Mouse (Mus musculus) fibroblast of lung, adult 2 months (primary cell): ENCODE data around the gene Fbn1.

Source experiments
- DNase-seq: peaks from one replicate; pipeline ENCODE4 v3.0.0-alpha.2; 2011; ENCODE audit warnings: low read depth

Gene Fbn1

DNA sequence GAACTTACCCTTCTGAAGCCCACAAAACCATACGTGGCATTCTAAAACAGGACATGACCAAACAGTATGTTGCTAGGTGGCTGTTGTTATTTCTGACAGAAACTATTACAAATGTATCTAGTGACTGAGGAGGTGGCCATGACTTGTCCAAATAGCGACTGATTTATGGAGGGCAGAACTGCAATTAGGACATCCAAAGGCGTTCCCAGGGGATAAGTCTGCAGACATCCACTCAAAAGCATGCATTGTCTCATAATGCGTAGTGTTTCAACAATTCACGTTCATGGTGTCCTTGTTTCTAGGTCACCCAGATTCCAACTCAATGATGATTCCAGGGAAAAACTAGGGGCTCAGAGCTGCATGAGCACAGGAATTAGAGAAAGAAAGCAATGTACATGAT is 53.0 kb downstream of the Fbn1 start:
- no peak for DNase-seq

DNA sequence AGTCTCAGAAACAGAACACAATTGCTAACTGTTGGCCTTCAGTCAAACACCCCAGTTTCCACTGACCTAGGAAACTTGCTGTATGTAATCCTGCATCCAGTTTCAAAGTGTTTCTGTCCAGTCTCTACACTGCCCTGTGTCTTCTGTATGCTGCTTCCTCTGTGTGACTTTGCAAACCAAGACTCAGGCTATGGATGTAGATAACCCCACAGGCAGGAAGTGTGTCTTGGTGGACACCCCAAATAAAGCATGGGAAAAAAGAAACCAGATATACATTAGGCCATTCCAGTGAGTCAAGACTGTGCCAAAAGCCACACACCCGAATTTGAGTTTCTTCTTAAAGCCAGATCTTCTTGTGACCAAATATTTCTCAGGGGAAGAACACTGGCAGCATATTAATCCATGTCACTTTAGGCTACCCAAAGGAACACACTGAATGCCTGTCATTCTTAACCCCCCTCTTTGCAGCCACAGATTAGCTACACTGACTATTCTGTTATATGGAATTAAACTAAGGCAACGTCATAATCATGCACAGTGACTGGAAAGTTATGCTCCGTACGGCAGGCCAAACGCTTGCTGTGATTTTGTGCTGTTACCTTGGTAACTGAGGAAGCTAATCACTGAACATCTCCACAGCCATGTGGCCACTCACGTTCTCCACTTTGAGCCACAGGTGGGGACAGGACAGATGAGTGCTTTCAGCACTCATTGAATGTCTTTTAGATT is 55.3 kb downstream of the Fbn1 start:
- no peak for DNase-seq

DNA sequence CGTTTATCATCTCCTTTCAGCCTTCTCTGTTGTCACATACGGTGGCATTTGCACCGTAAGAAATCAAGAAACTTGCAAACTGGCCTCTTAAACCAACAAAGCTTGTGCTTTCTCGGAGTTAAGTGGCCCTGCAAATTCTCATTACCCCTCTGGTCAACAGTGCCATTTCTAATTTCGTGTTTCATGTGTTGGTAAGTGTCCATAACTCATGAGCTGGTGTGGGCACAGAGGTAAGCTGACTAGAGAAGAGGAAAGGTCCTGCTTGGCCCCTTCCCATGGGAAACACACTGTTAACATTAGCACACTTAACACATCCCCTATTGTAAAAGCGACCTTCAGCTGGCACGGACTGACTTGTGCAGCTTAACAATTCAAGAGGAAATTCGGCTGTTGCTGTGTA is 58.4 kb downstream of the Fbn1 start:
- no peak for DNase-seq

DNA sequence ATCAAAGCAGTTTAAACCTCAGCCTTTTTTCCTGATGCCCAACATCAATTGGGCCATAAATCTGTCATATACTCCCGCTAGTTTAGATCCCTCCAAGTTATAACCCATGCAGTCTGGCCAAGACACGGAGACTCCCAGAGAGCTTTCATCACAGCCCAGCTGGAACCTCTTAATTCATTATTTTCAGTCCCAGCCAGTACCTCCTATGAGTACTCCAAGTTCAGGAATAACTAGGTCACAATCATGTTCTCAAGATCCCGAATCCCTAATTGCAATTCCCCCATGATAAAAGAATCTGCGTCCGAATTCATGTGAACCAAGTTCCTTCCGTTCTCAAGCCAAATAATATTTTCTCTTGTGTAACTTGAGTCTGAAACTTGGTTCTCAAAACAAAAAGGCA is 58.9 kb downstream of the Fbn1 start:
- peak; percentile 93 for DNase-seq

DNA sequence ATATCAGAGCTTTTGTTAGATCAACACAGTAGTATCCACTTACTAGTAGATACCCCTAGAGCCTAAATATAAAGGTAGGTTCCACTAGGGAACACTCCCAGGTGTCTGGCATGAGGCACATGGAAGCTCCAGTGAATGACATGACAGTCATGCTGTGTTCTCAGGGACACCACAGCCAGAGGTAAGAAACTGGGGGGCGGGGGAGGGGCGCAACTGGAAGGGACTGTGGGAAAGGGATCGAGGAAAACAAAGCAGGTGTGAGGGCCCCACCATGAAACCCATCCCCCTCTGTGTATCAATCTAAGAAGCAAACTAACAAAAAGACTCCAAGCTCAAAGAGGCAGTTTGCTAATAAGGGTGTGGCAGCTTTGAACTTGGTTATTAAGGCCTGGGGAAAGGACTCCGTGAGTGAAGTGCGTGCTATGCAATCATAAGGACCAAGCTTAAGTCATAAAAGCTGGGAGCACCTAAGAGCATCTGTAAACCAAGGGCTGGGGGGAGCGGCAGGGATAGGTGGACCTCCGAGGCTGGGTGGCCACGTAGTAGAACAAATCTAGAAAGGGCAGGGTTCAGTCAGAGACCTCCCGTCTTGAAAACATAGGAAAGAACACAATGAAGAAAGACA is 60.4 kb downstream of the Fbn1 start:
- no peak for DNase-seq

DNA sequence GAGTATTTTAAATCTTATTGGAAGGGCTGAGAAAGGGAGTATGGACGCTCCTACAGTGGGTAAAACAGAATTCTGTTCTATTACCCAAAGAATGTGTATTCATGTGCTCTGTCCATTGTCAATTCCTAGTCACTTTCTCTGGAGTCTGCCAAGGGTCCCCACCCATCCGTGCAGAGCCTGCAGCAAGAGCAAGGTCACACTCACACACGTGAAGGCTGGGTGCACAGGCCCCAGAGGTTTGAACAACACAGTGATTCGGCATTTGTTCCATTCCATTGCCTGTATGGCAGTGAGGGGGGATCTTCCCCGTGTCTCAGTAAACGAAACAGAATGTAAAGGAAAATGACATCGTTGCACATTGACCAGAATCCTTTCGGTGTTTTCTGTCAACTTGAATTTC is 69.4 kb downstream of the Fbn1 start:
- DNase-seq, result no peak

DNA sequence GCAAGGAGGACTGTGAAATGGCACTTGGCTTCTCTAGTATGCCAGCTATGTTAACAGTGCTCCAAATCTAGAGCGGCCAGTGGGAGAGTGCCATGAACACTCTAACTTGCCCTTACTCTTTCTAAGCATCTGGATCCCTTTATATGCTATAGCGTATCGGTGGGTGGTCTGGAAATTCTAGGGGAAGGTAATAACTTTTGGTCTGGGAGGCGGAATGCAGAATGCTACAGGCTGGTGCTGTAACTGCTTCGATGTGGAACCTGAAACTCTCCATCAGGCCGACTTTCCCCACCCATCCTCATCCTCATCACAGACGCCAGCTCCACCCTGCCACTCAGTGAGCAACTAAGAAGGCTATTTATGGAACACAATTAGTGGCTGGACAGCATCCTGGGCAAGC is 71.6 kb downstream of the Fbn1 start:
- no peak for DNase-seq

DNA sequence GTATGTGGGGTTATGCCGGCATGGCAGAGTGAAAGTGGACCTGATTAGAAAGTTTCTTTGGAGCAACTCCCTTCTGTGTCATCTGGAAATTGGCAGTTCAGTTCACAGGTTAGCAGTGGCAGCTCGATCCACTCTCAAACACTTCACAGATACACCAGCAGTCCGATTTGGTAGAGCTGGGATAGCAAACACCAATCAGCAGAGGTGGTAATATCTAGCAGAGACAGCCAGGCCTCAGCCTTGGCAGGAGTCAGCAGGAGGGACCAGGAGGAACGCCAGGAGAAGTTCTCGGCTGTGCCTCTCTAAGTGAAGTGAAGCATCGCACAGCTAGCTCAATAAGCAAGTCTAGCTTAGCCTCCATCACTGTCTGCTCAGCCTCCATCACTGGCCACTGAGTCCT is 74.3 kb downstream of the Fbn1 start:
- no peak for DNase-seq

DNA sequence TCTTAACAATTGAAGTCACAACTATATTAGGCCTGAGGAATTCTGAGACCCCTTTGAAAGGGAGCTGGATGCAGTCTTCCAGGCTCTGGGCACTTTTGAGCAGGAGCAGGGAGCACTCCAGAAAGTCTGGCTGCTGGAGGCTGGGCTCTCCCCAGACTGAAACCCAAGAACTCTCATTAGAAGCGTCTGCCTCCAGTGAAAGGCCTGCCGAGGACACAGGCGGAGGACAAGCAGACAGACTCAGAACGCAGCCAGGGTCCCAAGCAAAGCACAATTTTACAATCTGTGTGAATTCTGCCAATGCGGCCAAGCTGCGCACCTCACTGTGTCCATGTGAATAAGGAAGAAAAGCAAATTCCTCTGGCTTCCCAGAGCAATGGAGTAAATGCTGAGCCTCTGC is 76.3 kb downstream of the Fbn1 start:
- DNase-seq, result no peak

DNA sequence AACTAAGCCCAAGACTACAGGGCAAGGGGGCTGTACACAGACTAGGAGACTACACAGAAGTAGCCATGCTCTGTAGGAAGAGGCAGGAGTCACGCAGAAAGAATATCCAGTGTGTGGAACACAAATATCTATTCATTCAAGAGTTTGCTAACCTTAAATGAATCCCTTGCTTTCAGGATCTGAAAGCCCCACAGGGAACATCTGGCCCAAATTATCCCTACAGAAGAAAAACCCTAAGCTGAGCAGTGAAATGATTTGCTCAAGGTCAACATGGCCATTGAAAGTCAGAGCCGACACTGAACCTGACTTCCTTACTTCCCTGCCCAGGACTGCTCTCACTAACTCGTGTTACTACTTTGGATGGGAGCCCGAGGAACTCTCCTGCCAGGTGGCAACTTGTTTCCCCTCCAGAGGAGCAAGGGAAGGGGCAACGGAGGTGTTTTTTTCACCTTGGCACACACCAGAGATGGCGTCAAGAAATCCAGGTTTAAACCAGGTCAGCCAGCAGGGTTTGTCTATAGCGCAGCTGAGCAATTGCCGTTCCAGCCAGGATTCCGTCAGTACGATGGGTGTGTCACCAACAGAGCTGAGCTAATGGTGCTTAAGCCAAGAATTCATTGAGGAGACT is 78.9 kb downstream of the Fbn1 start:
- peak; percentile 44 for DNase-seq

DNA sequence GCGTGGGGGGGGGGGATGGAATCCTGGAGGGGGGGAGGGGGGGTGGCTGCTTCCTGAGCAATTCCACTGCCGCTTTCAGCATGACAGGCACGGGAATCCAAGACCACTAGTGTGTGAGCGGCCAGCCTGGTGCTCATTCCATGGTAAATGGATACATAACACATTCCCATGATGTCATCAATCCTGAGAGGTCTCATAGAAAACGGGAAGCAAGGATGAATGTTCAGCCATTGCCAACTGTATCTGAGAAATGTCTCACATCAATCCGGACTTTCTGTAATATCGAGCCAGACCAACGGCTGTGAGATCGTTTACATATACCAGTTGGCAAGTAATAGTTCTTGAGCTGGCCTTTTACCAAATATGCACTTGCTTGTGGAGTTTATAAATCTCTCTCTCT is 87.2 kb downstream of the Fbn1 start:
- no peak for DNase-seq

DNA sequence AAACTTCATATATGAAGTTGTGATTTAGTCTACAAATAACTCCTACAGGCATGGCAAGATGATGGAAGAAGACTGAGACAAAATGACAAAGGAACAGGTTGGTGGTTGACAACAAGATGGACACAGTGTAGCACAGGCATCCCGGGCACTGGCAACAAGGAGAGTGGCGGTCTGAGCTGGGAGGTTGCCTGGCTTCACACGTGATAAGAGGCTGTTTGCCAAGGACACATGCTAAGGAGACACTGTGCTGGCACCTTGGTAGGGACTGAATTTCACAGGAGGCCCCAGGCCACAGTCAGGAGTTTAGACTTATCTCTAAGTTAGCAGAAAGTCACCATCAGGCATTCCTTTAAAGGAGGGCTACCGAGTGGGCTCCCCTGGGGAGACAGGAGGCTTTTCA is 88.1 kb downstream of the Fbn1 start:
- DNase-seq, result no peak

DNA sequence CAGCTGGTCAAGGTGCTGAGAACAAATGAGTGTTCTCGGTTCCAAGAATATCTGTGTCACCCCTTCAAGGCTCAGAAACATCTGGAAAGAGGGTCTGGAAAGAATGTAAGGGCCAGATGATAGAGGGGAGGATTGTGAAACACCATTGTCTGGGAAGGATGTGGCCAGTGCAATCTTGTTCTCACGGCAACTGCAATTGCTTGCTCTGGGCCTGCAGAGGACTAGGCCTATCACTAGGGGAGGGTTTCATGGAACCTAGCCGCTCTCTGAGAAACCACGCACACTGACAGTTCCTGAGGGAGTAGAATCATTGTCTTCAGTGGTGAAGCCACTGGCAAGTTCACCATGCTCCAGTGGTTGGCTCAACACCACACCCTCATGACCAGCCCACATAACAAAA is 89.2 kb downstream of the Fbn1 start:
- DNase-seq, result no peak

DNA sequence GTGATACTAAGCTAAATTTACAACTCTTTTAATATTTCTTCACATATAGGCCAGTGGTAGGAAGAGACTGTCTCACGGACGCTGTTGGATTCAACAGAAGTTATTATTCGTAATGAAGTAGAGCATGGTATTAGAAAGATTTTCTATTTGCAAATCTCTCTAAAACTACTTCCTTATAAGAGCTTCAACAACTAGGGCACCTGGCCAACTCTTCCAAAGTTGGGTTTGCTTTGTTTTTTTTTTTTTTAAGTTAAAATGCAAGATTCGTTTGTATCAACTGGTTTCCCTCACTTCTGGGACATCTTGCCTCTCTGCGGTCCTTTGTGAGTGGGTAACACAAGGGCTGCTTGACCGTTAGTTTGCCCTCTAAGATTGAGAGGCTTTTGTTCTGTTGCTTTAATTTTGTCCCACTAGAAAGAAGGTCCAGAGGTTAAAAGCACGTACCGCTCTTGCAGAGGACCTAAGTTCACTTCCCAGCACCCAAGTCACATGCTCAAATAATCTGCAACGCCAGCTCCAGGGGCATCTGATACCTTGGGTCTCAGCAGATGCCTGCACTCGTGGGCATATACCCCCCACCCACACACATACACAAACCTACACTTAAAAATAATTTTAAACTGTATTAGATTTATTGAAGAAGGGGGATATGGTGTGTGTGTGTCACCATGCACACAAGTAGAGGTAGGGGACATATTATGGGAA is 91.1 kb downstream of the Fbn1 start:
- no peak for DNase-seq

DNA sequence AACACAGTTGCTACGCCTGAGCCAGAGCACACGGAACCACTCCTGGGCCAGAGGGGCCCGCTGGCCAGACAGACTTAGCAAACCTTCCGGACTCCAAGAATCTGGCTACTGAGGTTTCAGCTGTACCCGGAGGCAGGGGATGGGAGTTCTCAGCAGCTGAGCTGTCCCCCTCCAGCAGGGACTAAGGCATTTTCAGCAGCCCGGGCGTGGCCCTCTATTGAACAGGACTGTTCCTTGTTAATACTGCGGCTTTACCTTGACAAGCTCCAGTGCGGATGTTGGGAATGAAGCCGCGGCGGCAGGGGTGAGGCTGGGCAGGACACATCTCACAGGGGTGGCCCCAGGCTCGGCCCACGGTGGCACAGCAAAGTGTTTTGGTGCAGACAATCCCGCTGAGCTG is 95.4 kb downstream of the Fbn1 start:
- DNase-seq, result no peak

DNA sequence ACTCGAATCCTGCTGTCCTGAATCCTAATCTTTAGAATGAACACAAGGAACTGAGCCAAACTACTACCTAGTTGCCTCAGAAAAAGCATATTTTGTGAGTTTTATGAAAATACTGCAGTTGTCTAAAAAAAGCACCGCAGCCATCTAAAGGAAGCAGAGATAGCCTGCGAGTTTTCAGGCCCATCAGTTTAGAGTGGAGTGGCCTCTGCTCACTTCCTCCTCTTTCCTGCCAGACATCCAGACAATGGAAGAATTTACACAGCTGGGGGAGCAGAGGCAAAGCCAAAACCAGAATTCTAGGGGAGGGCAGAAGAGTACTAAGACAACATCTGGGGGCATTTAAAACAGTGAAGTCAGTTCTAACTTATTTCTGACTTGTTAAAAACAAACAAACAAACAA is 96.0 kb downstream of the Fbn1 start:
- no peak for DNase-seq

DNA sequence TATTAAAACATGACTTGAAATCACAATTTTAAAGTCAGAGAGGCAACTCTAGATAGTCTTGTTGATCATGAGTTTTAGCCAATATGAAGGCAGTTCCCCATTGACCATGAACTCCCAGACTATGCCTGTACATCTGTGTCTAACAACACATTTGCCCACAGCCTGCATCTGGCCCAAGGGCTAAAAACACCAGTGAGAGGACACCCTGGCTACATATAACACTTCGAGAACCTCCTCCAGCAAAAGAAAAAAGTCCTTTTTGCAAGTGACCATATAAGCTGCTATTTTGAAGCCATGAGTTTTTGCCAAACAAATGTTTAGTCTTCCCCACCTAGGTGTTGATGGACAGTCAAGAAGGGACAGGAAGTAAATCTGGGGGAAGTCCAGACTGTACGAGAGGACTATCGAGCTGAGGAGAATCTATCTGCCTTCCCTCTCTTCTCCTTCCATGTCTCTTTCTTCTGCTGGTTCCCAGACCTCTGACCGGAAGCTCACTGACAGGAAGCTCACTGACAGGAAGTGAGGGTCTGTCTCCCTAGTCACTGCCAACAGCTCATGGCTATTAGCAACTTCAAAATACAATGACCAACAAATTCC is 103.2 kb downstream of the Fbn1 start:
- no peak for DNase-seq

DNA sequence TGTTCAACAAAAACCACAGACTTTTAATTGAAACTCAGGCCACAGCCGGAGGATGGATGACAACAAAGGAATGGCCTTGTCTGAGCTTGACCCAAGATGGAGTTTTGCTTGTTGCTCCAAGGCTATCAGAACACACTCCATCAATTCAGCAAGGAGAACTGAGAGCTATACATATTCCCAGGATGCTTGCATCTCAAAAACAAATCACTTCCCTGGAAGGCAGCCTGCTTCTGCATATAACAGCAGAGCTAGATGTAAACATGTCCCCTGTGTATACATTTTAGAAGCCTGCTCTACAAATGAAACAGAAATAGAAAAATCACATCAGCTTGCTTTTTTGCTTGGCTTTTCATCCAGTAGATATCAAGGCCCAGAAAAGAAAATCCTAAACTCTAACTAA is 105.5 kb downstream of the Fbn1 start:
- DNase-seq, result no peak

DNA sequence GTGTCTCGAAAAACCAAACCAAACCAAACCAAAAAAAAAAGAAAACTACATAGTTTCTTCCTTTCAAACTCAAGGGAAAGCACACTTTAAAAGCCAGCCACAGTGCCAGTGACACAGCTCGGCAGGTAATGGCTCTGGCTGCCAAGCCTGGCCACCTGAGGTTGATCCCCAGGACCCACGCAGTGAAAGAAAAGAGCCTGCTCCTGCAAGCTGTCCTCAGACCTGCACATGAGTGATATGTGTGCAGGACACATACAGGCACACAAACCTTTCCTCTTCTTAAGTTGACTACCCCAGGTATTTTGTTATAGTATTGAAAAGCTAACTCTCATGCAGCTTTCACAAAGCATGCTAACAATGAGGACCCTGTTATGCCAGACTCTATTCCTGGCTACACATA is 107.7 kb downstream of the Fbn1 start:
- DNase-seq, result no peak

DNA sequence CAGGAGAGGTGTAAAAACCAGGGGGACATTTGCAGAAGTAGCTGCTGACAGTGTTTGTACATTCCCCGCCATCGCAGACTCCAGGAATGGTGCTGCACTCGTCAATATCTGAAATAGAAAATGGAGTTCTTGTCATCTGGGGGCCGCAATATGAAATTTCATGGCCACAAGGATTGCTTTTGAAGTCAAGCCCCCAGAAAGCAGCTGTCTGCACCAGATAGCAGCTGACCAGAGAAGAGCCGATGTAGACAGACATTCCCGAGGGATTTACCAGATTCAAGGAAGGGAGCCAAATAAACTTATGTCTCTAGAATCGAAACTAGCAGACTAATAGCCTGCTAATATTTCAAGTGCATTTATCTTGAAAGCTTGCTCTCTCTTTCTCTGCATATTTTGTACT is 110.0 kb downstream of the Fbn1 start:
- DNase-seq, result no peak

DNA sequence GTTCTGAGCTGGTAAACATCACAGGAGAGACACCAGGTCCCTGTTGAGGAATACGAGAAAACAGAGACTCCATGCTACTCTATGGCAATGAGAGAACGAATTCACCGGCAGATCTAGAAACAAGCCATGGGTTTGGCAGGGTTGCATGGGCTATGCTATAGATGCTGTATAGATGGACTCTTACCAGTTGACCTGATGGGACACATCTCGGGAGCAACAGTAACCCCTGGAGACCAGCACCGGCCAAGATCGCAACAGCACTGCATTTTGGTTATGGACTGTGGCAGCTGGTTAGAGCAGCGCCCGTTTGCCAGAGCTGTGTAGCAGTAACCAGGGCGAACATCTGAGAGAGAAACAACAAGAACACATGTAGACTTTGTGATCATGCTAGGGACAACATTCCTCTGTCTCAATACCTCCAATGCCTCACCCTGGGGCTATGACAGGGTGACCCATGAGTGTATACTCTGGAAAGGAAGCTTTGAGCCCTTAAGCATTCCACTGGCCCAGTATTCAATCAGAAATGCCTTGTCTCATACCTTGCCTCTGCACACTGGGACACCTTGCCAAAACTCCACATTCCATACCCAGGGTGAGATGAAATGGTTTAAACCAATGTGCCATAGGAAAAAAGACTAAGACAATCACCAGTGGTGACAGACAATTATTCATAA is 113.2 kb downstream of the Fbn1 start:
- DNase-seq, result no peak

DNA sequence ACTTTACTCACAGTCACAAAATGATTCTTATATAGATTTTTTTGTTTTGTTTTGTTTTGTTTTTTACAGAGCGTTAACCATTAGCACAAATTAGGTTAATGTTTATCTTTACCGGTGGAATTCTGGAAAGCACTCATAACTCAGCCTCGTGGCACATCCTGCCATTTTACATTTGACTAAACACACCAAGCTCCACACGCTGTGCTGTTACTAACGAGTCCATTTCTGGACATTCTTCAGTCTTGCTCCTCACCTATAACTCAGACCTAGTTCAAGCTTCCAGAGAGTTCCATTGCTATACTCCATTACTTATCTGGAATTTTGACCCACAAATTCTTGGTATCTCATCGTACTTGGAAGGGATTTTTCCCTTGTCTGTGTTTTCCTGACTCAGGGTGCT is 116.2 kb downstream of the Fbn1 start:
- no peak for DNase-seq
